Mouse (Mus musculus) pancreas, adult 10 weeks (tissue): ENCODE data around the gene Phactr2. TPM values are rescaled to one million over a fixed set of nuclear protein-coding genes. Genes with fewer than 3 reads are reported as not detected.

Experiments used
- polyA plus RNA-seq: library from polyadenylated mRNA; stranded (reverse); fragments of 350-450 nt; fragmentation: Illumina TruSeq; extraction: RNeasy Lipid Tissue Mini Kit (QIAGEN cat#74804); gene quantifications from one replicate; pipeline ENCODE4 v1.2.3, GENCODE M21; 2015; ENCODE audit warnings: low read depth, low replicate concordance; ENCODE audit not compliant: insufficient read depth

Gene Phactr2
- 2.8 TPM for polyA plus RNA-seq

GRCm38 (mm10) chr10:13473833-13474567 lies at the start of gene Phactr2:
Gene Phactr2, minus strand, starts transcription at chr10:13474412.

GRCm38 (mm10) chr10:13499331-13499730 lies 25.1 kb upstream of the Phactr2 start, which contains the start of gene Fuca2:
Gene Fuca2, plus strand, starts transcription at chr10:13499540.

GRCm38 (mm10) chr10:13192731-13193351 lies 281.4 kb downstream of the Phactr2 start, which contains the start of gene Ltv1:
Gene Ltv1, minus strand, starts transcription at chr10:13193168.

GRCm38 (mm10) chr10:13177973-13178624 lies 296.1 kb downstream of the Phactr2 start, which contains the start of gene Zc2hc1b:
Gene Zc2hc1b, minus strand, starts transcription at chr10:13178023.

Other genes starting within 250 kb of the Phactr2 start
- 10.0 TPM for gene Fuca2, start 25.1 kb upstream of the Phactr2 start, polyA plus RNA-seq
- not detected for gene Adat2, start 78.5 kb upstream of the Phactr2 start, polyA plus RNA-seq
- 5.4 TPM for gene Pex3, start 78.7 kb upstream of the Phactr2 start, polyA plus RNA-seq